Mouse (Mus musculus) liver, embryonic 14.5 days (tissue): ENCODE data around the gene Eea1.

ENCODE experiments used
- CTCF ChIP-seq: IDR thresholded peaks from 2 replicates; pipeline ENCODE4 v1.5.1; 2016; ENCODE audit warnings: antibody characterized with exemption, low read depth, control low read depth
- EP300 ChIP-seq: IDR thresholded peaks from 2 replicates; pipeline ENCODE4 v1.6.1; 2016; ENCODE audit warnings: antibody characterized with exemption, low read depth

DNA sequence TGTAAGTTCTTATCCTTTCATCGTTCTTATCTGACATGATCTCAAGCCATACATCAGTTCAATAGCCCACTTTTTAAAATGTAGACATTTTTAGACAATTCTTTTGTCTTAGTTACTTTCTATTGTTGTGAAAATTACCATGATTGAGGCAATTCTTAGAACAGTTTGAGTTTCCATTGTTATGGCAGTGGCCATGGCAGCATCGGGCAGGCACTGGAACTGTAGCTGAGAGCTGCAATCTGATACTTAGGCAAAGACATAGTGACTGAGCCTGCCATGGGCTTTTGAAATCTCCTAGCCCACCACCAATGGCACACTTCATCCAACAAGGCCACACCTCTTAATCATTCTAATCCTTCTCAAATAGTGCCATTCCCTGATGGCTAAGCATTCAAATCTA, 36.3 kb downstream of the Eea1 start:
- TF ChIP-seq CTCF = no peak
- TF ChIP-seq EP300 = no peak
